Mouse (Mus musculus) ES-E14 (cell line): ENCODE data around the gene Dcp1a.

Experiments used
- CHD2 ChIP-seq: IDR thresholded peaks from 2 replicates; pipeline ENCODE4 v1.6.1; 2014; ENCODE audit warnings: mild to moderate bottlenecking, low read depth, low read length, inconsistent platforms
- HCFC1 ChIP-seq: IDR thresholded peaks from 2 replicates; pipeline ENCODE4 v1.6.1; 2012; ENCODE audit warnings: low read length, inconsistent platforms, borderline replicate concordance; ENCODE audit not compliant: insufficient read depth
- MAFK ChIP-seq: IDR thresholded peaks from 2 replicates; pipeline ENCODE4 v1.6.1; 2014; ENCODE audit warnings: mild to moderate bottlenecking, low read depth, low read length, inconsistent platforms; ENCODE audit not compliant: insufficient read depth
- ZC3H11A ChIP-seq: IDR thresholded peaks from 2 replicates; pipeline ENCODE4 v1.6.1; 2012; ENCODE audit warnings: low read depth, mild to moderate bottlenecking, inconsistent platforms, low read length, borderline replicate concordance
- ZNF384 ChIP-seq: IDR thresholded peaks from 2 replicates; pipeline ENCODE4 v1.6.1; 2012; ENCODE audit warnings: low read depth, low read length, inconsistent platforms

DNA sequence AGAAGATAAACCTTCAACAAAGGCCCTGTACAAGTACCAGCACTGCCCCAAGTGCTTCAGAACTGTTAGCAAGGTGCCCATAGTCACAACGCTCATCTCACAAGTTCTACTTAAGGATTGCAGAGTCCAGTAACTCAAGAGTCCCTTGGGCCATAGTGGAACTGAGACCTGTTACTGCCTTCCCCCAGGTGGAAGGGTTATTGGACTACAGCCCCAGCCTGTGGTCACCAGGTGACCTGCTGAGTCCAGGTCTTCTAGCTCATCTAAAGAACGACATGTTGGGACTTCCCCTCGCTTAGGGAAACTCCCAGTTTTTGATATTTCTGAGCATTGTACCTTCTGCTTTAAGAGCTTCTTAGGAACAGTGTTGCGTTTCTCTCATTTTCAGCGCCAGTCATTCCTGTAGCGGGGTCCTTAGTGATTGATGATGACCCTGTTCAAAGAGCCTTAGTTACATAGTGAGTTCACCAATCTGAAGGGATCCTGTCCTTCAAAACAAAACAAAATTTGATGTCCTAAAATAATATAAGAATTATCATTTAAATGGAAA lies 31.0 kb downstream of the Dcp1a start:
- TF ChIP-seq HCFC1 (no peak), CHD2 (no peak), MAFK (no peak), ZNF384 (no peak), ZC3H11A (no peak)
